Mouse (Mus musculus) forebrain, embryonic 10.5 days (tissue): ENCODE measurements around the gene Rad51c. TPM values are rescaled to one million over a fixed set of nuclear protein-coding genes. Genes with fewer than 3 reads are reported as not detected.
"Not testable (repeated sequence)": the region's sequence is repeated elsewhere in the genome, so short reads cannot be mapped to it uniquely, and the experiment has no call there.

Experiments used
- DNase-seq: peaks from one replicate; pipeline ENCODE4 v3.0.0-alpha.2; 2017; ENCODE audit warnings: low spot score; ENCODE audit errors: extremely low spot score
- H3K27ac ChIP-seq: fragments of 300-500 bp; sonication (generic); 2 replicates; pipeline ENCODE4 v1.5.1; 2016; ENCODE audit warnings: mild to moderate bottlenecking
- H3K27me3 ChIP-seq: fragments of 300-500 bp; sonication (generic); 2 replicates; pipeline ENCODE4 v1.6.1; 2016; ENCODE audit warnings: mild to moderate bottlenecking; ENCODE audit not compliant: poor library complexity, severe bottlenecking
- H3K36me3 ChIP-seq: fragments of 300-500 bp; sonication (generic); replicated peaks from 2 replicates; pipeline ENCODE4 v1.6.1; 2016; ENCODE audit warnings: mild to moderate bottlenecking, moderate library complexity
- H3K4me1 ChIP-seq: fragments of 300-500 bp; sonication (generic); 2 replicates; pipeline ENCODE4 v1.6.1; 2016
- H3K4me3 ChIP-seq: fragments of 300-500 bp; sonication (generic); 2 replicates; pipeline ENCODE4 v1.5.1; 2016; ENCODE audit warnings: mild to moderate bottlenecking, moderate library complexity
- H3K9me3 ChIP-seq: fragments of 300-500 bp; sonication (generic); 2 replicates; pipeline ENCODE4 v1.6.1; 2016; ENCODE audit warnings: mild to moderate bottlenecking, moderate library complexity
- WGBS: fragments of 180-500 bp; shearing (Covaris S2); methylation state at CpG from one replicate; pipeline ENCODE4 v1.1.7; 2016; 5-methylcytosine and 5-hydroxymethylcytosine counted together
- polyA plus RNA-seq: library from polyadenylated mRNA; unstranded; fragments of >200 nt; fragmentation: Nextera tagmentation; extraction: Ambion mirVana; gene quantifications from 2 replicates; pipeline ENCODE4 v1.2.1, GENCODE M21; 2016

The Rad51c gene
- polyA plus RNA-seq, 1 experiment from 2014 or later = 15.1 TPM

DNA sequence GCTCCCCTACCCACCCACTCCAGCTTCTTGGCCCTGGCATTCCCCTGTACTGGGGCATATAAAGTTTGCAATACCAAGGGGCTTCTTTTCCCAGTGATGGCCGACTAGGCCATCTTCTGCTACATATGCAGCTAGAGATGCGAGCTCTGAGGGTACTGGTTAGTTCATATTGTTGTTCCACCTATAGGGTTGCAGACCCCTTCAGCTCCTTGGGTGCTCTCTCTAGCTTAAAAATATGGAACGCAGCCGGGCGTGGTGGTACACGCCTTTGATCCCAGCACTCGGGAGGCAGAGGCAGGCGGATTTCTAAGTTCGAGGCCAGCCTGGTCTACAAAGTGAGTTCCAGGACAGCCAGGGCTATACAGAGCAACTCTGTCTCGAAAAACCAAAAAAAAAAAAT, 39.3 kb upstream of the Rad51c start:
- Histone ChIP-seq H3K27me3 (peaks cover 13% of the 10 kb centered on the region), H3K4me1 (peaks cover 30% of the 10 kb centered on the region)
- not testable (repeated sequence) for H3K36me3 ChIP-seq, H3K27ac ChIP-seq, H3K4me3 ChIP-seq, DNase-seq, H3K9me3 ChIP-seq
- WGBS = 74% methylated on average over 10 of the region's 10 CpGs

- Histone ChIP-seq H3K27me3 (peaks cover 13% of the 10 kb centered on the region), H3K36me3 (no peaks in the 10 kb centered on the region), H3K27ac (no peak overlapping the region), H3K4me1 (peaks cover 30% of the 10 kb centered on the region), H3K4me3 (no peak overlapping the region), H3K9me3 (no peaks in the 10 kb centered on the region)
- DNase-seq = peak; percentile 68
- under 1% methylated on average over 5 of the region's 5 CpGs for WGBS
These were observed 38.7 kb upstream of the Rad51c start for GRCm38 (mm10) chr11:87443373-87443883.

GRCm38 (mm10) chr11:87442643-87443372, 38.1 kb upstream of the Rad51c start:
- not testable (repeated sequence) for H3K9me3 ChIP-seq, H3K36me3 ChIP-seq
- Histone ChIP-seq H3K27me3 (peaks cover 13% of the 10 kb centered on the region), H3K27ac (peak overlapping the region; percentile 82), H3K4me3 (peak overlapping the region; percentile 45), H3K4me1 (peaks cover 30% of the 10 kb centered on the region)
- DNase-seq = peak; percentile 70
- under 1% methylated on average over 33 of the region's 62 CpGs for WGBS

DNA sequence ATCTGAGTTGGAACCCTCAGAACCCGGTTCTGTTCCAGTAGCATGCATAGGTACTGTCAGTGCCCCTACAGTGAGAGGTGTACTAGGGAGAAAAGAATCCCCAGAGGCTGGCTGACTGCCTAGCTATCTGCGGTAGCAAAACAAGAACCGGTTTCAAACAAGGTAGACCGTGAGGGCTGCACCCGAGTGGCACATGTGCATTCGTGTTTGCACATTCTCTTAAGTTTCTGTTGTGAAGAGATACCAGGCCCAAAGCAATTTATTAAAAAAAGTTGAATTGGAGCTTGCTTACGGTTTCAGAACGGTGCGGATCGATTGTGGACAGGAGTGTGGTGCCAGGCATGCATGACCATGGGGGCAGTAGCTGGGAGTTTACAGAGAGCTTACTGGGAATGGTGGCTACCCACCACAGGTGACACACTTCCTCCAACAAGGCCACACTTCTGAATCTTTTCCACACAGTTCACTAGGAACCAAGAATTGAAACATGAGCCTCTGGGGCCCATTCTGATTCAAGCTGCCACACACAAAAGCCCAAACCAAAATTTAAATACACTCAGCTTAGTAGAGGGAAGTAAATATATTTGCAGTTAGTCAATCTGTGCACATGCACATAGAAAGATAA, 35.2 kb upstream of the Rad51c start:
- H3K27ac ChIP-seq = no peak overlapping the region
- H3K9me3 ChIP-seq = no peaks in the 10 kb centered on the region
- H3K36me3 ChIP-seq = no peaks in the 10 kb centered on the region
- 91% methylated on average over 10 of the region's 10 CpGs for WGBS
- no peak for DNase-seq
- peaks cover 27% of the 10 kb centered on the region for H3K4me1 ChIP-seq
- peaks cover 13% of the 10 kb centered on the region for H3K27me3 ChIP-seq
- H3K4me3 ChIP-seq = no peak overlapping the region

- WGBS = 73% methylated on average over 5 of the region's 5 CpGs
- no peak for DNase-seq
These were observed 31.8 kb upstream of the Rad51c start for GRCm38 (mm10) chr11:87436326-87437232.

DNA sequence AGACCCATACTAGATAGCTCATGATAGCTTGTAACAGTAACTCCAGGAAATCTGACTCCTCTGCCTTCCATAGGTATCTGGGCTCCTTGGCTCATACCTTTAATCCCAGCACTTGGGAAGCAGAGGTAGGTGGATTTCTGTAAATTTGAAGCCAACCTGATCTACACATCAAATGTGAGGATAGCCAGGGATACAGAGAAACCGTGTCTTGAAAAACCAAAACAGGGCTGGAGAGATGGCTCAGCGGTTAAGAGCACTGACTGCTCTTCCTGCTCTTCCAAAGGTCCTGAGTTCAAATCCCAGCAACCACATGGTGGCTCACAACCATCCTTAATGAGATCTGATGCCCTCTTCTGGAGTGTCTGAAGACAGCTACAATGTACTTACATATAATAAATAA, 30.4 kb upstream of the Rad51c start:
- H3K9me3 ChIP-seq, H3K27ac ChIP-seq, H3K36me3 ChIP-seq, H3K4me3 ChIP-seq, DNase-seq, H3K27me3 ChIP-seq: not testable (repeated sequence)
- H3K4me1 ChIP-seq = peaks cover 16% of the 10 kb centered on the region
- 91% methylated on average over 2 of the region's 2 CpGs for WGBS

More at GRCm38 (mm10) chr11:87436326-87437232, 31.8 kb upstream of the Rad51c start:
- H3K4me1 ChIP-seq = peaks cover 27% of the 10 kb centered on the region
- H3K27ac ChIP-seq = no peak overlapping the region
- peaks cover 5% of the 10 kb centered on the region for H3K27me3 ChIP-seq
- no peaks in the 10 kb centered on the region for H3K36me3 ChIP-seq
- H3K9me3 ChIP-seq = no peaks in the 10 kb centered on the region
- H3K4me3 ChIP-seq = no peak overlapping the region

DNA sequence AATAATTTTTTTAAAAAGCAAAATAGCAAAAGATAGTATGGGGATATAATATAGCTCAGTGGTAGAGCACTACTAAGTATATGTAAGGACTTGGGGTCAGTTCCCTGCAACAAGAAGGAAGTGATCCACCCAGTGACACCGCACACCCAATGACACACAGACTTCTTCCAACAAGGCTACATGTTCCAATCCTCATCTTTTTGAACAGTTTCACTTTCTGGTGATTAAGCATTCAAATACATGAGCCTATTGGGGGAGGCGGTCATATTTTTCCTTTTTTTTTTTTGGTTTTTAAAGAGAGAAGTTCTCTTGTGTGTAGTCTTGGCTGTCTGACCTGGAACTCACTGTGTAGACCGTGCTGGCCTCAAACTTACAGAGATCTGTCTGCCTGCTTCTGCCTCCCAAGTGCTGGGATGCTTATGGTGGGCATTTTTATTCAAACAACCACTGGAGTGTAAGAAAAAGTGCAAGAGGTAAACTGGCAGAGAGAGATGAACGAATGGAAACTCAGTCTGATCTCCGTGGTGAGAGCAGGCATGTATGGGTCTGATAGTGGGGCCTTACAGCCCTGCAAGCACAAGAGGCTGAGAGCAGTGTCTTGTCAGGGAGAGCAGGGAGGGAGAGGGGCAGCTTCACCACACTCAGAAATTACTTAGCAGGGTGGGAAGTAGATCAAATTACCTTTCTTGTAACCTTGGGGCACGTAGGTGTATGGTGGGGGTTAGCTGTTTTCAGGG, 28.3 kb upstream of the Rad51c start:
- DNase-seq = no peak
- Histone ChIP-seq H3K4me3 (no peak overlapping the region), H3K27ac (no peak overlapping the region), H3K27me3 (no peaks in the 10 kb centered on the region), H3K4me1 (peaks cover 11% of the 10 kb centered on the region), H3K9me3 (no peaks in the 10 kb centered on the region), H3K36me3 (no peaks in the 10 kb centered on the region)
- 56% methylated on average over 6 of the region's 6 CpGs for WGBS

DNA sequence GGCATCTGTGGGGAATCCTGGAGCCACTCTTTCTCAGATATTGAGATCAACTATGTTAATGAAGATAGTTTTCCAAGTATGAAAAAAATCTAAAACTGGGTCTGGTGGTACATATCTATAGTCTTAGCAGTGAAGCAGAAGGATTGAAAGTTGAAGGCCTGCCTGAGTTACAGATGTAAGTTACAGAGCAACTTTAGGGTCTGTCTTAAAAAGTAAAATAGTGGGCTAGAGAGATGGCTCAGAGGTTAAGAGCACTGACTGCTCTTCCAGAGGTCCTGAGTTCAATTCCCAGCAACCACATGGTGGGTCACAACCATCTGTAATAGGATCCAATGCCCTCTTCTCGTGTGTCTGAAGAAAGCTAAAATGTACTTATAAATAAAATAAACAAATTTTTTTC, 27.7 kb upstream of the Rad51c start:
- 69% methylated on average over 1 of the region's 1 CpGs for WGBS
- H3K36me3 ChIP-seq = no peaks in the 10 kb centered on the region
- peaks cover 15% of the 10 kb centered on the region for H3K4me1 ChIP-seq
- no peak overlapping the region for H3K27ac ChIP-seq
- no peaks in the 10 kb centered on the region for H3K9me3 ChIP-seq
- H3K4me3 ChIP-seq = no peak overlapping the region
- H3K27me3 ChIP-seq = no peaks in the 10 kb centered on the region
- DNase-seq = no peak

DNA sequence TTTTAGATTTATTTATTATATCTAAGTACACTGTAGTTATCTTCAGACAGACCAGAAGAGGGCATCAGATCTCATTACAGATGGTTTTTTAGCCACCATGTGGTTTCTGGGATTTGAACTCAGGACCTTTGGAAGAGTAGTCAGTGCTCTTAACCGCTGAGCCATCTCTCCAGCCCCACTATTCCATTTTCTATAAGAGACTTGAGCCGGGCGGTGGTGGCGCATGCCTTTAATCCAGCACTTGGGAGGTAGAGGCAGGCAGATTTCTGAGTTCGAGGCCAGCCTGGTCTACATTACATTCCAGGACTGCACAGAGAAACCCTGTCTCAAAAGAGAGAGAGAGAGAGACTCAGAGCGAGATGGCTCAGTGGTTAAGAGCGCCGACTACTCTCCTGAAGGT, 27.1 kb upstream of the Rad51c start:
- not testable (repeated sequence) for H3K4me3 ChIP-seq, H3K36me3 ChIP-seq, DNase-seq, H3K27me3 ChIP-seq, H3K9me3 ChIP-seq, H3K27ac ChIP-seq
- 88% methylated on average over 8 of the region's 8 CpGs for WGBS
- peaks cover 16% of the 10 kb centered on the region for H3K4me1 ChIP-seq

GRCm38 (mm10) chr11:87430374-87430773, 25.6 kb upstream of the Rad51c start:
- no peaks in the 10 kb centered on the region for H3K36me3 ChIP-seq
- H3K27ac ChIP-seq = no peak overlapping the region
- H3K27me3 ChIP-seq = no peaks in the 10 kb centered on the region
- 75% methylated on average over 2 of the region's 2 CpGs for WGBS
- no peak for DNase-seq
- no peak overlapping the region for H3K4me3 ChIP-seq
- peaks cover 20% of the 10 kb centered on the region for H3K4me1 ChIP-seq
- H3K9me3 ChIP-seq = no peaks in the 10 kb centered on the region

DNA sequence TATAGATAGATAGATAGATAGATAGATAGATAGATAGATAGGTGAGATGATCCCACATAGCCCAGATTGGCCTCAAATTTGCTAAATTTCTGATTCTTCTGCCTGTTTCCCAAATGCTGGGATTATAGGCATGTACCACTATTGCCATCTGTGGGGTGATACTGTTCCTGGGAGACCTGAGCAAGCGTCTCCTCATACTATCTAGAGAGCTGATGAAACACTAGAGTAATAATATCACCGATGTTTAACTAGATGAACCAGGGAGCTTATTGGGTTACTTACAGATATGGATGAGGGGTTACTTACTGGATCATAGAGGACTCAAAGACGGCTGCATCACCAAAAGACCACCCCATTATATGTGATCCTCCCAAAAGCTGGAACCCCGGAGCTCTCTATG, 24.6 kb upstream of the Rad51c start:
- Histone ChIP-seq H3K27me3 (no peaks in the 10 kb centered on the region), H3K27ac (no peak overlapping the region), H3K4me1 (peaks cover 20% of the 10 kb centered on the region), H3K9me3 (no peaks in the 10 kb centered on the region), H3K4me3 (no peak overlapping the region), H3K36me3 (no peaks in the 10 kb centered on the region)
- no peak for DNase-seq
- WGBS = 85% methylated on average over 4 of the region's 4 CpGs

DNA sequence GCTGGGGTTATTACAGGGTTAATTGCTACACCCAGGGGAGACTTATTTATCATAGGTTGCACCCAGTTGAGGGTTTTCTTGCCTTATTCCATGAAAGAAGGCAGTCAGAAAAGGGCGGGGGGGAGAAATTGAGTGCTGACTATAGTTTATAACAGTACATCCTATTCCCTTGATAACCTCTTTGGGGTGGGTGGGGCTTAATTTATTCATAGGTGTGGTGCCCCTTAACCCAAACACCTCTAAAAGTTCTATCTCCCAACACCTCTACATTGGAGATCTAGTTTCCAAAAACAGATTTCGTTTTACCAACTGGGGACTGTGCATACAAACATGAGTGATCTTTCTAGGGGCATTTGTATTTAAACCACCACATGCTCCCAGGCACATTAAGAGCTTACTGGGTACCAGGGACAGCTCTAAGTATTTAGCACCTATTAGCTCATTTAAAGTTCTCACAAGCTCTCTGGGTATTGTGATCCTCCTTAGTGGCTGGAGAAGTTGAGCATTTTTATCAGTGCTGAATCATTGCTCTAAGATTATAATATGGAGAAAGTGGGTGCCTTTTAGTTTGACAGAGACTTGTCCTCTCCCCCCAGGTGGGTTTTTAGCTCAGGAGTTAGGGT, 23.4 kb upstream of the Rad51c start:
- H3K27ac ChIP-seq = no peak overlapping the region
- H3K9me3 ChIP-seq = no peaks in the 10 kb centered on the region
- H3K36me3 ChIP-seq = no peaks in the 10 kb centered on the region
- no peak for DNase-seq
- H3K4me3 ChIP-seq = no peak overlapping the region
- H3K27me3 ChIP-seq = no peaks in the 10 kb centered on the region
- peaks cover 15% of the 10 kb centered on the region for H3K4me1 ChIP-seq
- WGBS = 75% methylated on average over 2 of the region's 2 CpGs
